Mouse (Mus musculus): ENCODE data around the gene Prph. TPM values are rescaled to one million over a fixed set of nuclear protein-coding genes. Genes with fewer than 3 reads are reported as not detected.
"Not testable (repeated sequence)": the region's sequence is repeated elsewhere in the genome, so short reads cannot be mapped to it uniquely, and the experiment has no call there.

The Prph gene
- polyA plus RNA-seq, 1 experiment from 2014 or later, result 8.1 TPM

GRCm38 (mm10) chr15:99053373-99053772, 1.6 kb upstream of the Prph start:
- Histone ChIP-seq H3K9me3 (no peaks in the 10 kb centered on the region), H3K9ac (replicated peaks) (no peak overlapping the region), H3K27me3 (peaks cover 78% of the 10 kb centered on the region), H3K4me3 (no peak overlapping the region), H3K4me1 (peaks cover 31% of the 10 kb centered on the region), H3K36me3 (no peaks in the 10 kb centered on the region), H3K4me2 (replicated peaks) (no peak overlapping the region), H3K27ac (replicated peaks) (no peak overlapping the region)
- WGBS, result 9% methylated on average over 9 of the region's 9 CpGs
- ATAC-seq (ENCODE audit: low FRiP score, low read depth), result no peak

- H3K36me3 ChIP-seq, result no peaks in the 10 kb centered on the region
- no peaks in the 10 kb centered on the region for H3K9me3 ChIP-seq
- peak overlapping the region; percentile 37 for H3K4me3 ChIP-seq
- ATAC-seq (ENCODE audit: low FRiP score, low read depth), result no peak
- under 1% methylated on average over 37 of the region's 37 CpGs for WGBS
- H3K27ac ChIP-seq (replicated peaks), result no peak overlapping the region
- peaks cover 94% of the 10 kb centered on the region for H3K27me3 ChIP-seq
- peak overlapping the region; percentile 17; the same call in 1 of the 2 replicates for H3K9ac ChIP-seq (replicated peaks)
- H3K4me1 ChIP-seq, result peaks cover 31% of the 10 kb centered on the region
- H3K4me2 ChIP-seq (replicated peaks), result peak overlapping the region; percentile 54
Measured at GRCm38 (mm10) chr15:99055511-99055961, 562 bp downstream of the Prph start.

GRCm38 (mm10) chr15:99056332-99056731, 1.4 kb downstream of the Prph start:
- H3K4me1 ChIP-seq, result peaks cover 31% of the 10 kb centered on the region
- ATAC-seq (ENCODE audit: low FRiP score, low read depth), result no peak
- peaks cover 93% of the 10 kb centered on the region for H3K27me3 ChIP-seq
- peak overlapping the region; percentile 54 for H3K4me2 ChIP-seq (replicated peaks)
- no peak overlapping the region for H3K4me3 ChIP-seq
- 4% methylated on average over 14 of the region's 14 CpGs for WGBS
- no peak overlapping the region for H3K27ac ChIP-seq (replicated peaks)
- no peaks in the 10 kb centered on the region for H3K9me3 ChIP-seq
- H3K9ac ChIP-seq (replicated peaks), result no peak overlapping the region
- no peaks in the 10 kb centered on the region for H3K36me3 ChIP-seq

- Histone ChIP-seq H3K9ac (replicated peaks) (no peak overlapping the region), H3K4me3 (no peak overlapping the region), H3K4me2 (replicated peaks) (no peak overlapping the region), H3K27ac (replicated peaks) (no peak overlapping the region), H3K4me1 (no peaks in the 10 kb centered on the region), H3K9me3 (no peaks in the 10 kb centered on the region), H3K27me3 (peaks cover 23% of the 10 kb centered on the region), H3K36me3 (no peaks in the 10 kb centered on the region)
- WGBS, result 85% methylated on average over 12 of the region's 12 CpGs
- no peak for ATAC-seq (ENCODE audit: low FRiP score, low read depth)
Measured at GRCm38 (mm10) chr15:99065557-99066165, 10.7 kb downstream of the Prph start.

- peaks cover 7% of the 10 kb centered on the region for H3K27me3 ChIP-seq
- H3K36me3 ChIP-seq, result 0 out of 2 replicates have a peak, but pooled peaks cover 1% of the 10 kb centered on the region
- H3K9me3 ChIP-seq, result no peaks in the 10 kb centered on the region
- WGBS, result 86% methylated on average over 1 of the region's 1 CpGs
- no peak overlapping the region for H3K4me3 ChIP-seq
- ATAC-seq (ENCODE audit: low FRiP score, low read depth), result no peak
- no peak overlapping the region for H3K4me2 ChIP-seq (replicated peaks)
- H3K9ac ChIP-seq (replicated peaks), result no peak overlapping the region
- no peak overlapping the region for H3K27ac ChIP-seq (replicated peaks)
- H3K4me1 ChIP-seq, result peaks cover 21% of the 10 kb centered on the region
Measured at GRCm38 (mm10) chr15:99071988-99072387, 17.0 kb downstream of the Prph start.

GRCm38 (mm10) chr15:99074019-99074599, 19.1 kb downstream of the Prph start, which contains the start of gene Troap:
Troap (plus strand) TSS chr15:99074575.
- ATAC-seq (ENCODE audit: low FRiP score, low read depth), result no peak
- peak within 1 kb of the TSS; percentile 96 for H3K27ac ChIP-seq (replicated peaks)
- 23% methylated on average over 9 of the region's 9 CpGs for WGBS
- peak within 1 kb of the TSS; percentile 82 for H3K4me2 ChIP-seq (replicated peaks)
- H3K9ac ChIP-seq (replicated peaks), result peak within 1 kb of the TSS; percentile 72
- H3K4me1 ChIP-seq, result peaks cover 30% of the 10 kb centered on the region
- H3K36me3 ChIP-seq, result peaks cover 19% of the 10 kb centered on the region
- H3K27me3 ChIP-seq, result peaks cover 4% of the 10 kb centered on the region
- peak within 1 kb of the TSS; percentile 62 for H3K4me3 ChIP-seq
- H3K9me3 ChIP-seq, result no peaks in the 10 kb centered on the region

- H3K27ac ChIP-seq (replicated peaks), result peak overlapping the region; percentile 96
- H3K4me2 ChIP-seq (replicated peaks), result peak overlapping the region; percentile 82
- H3K4me3 ChIP-seq, result peak overlapping the region; percentile 62
- H3K27me3 ChIP-seq, result peaks cover 3% of the 10 kb centered on the region; the same call in 1 of the 2 replicates
- no peaks in the 10 kb centered on the region for H3K9me3 ChIP-seq
- under 1% methylated on average over 44 of the region's 44 CpGs for WGBS
- peak overlapping the region; percentile 72 for H3K9ac ChIP-seq (replicated peaks)
- peaks cover 30% of the 10 kb centered on the region for H3K4me1 ChIP-seq
- peaks cover 19% of the 10 kb centered on the region for H3K36me3 ChIP-seq
- ATAC-seq (ENCODE audit: low FRiP score, low read depth), result peak; percentile 99
Measured at GRCm38 (mm10) chr15:99074600-99075333, 19.8 kb downstream of the Prph start.

- 96% methylated on average over 3 of the region's 3 CpGs for WGBS
- peaks cover 30% of the 10 kb centered on the region for H3K36me3 ChIP-seq
- not testable (repeated sequence) for ATAC-seq (ENCODE audit: low FRiP score, low read depth); H3K9me3 ChIP-seq; H3K9ac ChIP-seq (replicated peaks); H3K27ac ChIP-seq (replicated peaks); H3K27me3 ChIP-seq
- peak overlapping the region; percentile 82 for H3K4me2 ChIP-seq (replicated peaks)
- 0 out of 2 replicates have a peak overlapping the region, but pooled peaks have one; percentile 62 for H3K4me3 ChIP-seq
- peaks cover 30% of the 10 kb centered on the region for H3K4me1 ChIP-seq
Measured at GRCm38 (mm10) chr15:99076011-99076410, 21.0 kb downstream of the Prph start.

GRCm38 (mm10) chr15:99078181-99078910, 23.4 kb downstream of the Prph start:
- Histone ChIP-seq H3K4me1 (peaks cover 30% of the 10 kb centered on the region), H3K9ac (replicated peaks) (no peak overlapping the region), H3K36me3 (peaks cover 53% of the 10 kb centered on the region), H3K4me3 (no peak overlapping the region), H3K27ac (replicated peaks) (no peak overlapping the region), H3K4me2 (replicated peaks) (no peak overlapping the region), H3K27me3 (peaks cover 2% of the 10 kb centered on the region), H3K9me3 (no peaks in the 10 kb centered on the region)
- no peak for ATAC-seq (ENCODE audit: low FRiP score, low read depth)
- 90% methylated on average over 15 of the region's 15 CpGs for WGBS

GRCm38 (mm10) chr15:99079804-99080203, 24.8 kb downstream of the Prph start:
- H3K36me3 ChIP-seq, result peaks cover 53% of the 10 kb centered on the region

GRCm38 (mm10) chr15:99082322-99082721, 27.3 kb downstream of the Prph start:
- no peak for ATAC-seq (ENCODE audit: low FRiP score, low read depth)
- no peak overlapping the region for H3K4me2 ChIP-seq (replicated peaks)
- WGBS, result 93% methylated on average over 12 of the region's 12 CpGs
- H3K27me3 ChIP-seq, result peaks cover 41% of the 10 kb centered on the region
- H3K9ac ChIP-seq (replicated peaks), result no peak overlapping the region
- no peak overlapping the region for H3K27ac ChIP-seq (replicated peaks)
- peaks cover 11% of the 10 kb centered on the region for H3K4me1 ChIP-seq
- H3K4me3 ChIP-seq, result no peak overlapping the region
- peaks cover 49% of the 10 kb centered on the region for H3K36me3 ChIP-seq
- no peaks in the 10 kb centered on the region for H3K9me3 ChIP-seq

More at GRCm38 (mm10) chr15:99079804-99080203, 24.8 kb downstream of the Prph start:
- Histone ChIP-seq H3K9me3 (no peaks in the 10 kb centered on the region), H3K9ac (replicated peaks) (no peak overlapping the region), H3K4me2 (replicated peaks) (no peak overlapping the region), H3K4me1 (peaks cover 28% of the 10 kb centered on the region), H3K4me3 (no peak overlapping the region), H3K27ac (replicated peaks) (no peak overlapping the region), H3K27me3 (peaks cover 16% of the 10 kb centered on the region)
- WGBS, result 89% methylated on average over 3 of the region's 3 CpGs
- ATAC-seq (ENCODE audit: low FRiP score, low read depth), result no peak
